Mouse (Mus musculus) midbrain, embryonic 13.5 days (tissue): ENCODE measurements around the gene Dzip1. TPM values are rescaled to one million over a fixed set of nuclear protein-coding genes. Genes with fewer than 3 reads are reported as not detected.

ENCODE experiments used
- polyA plus RNA-seq: library from polyadenylated mRNA; unstranded; fragments of >200 nt; fragmentation: Nextera tagmentation; extraction: Ambion mirVana; gene quantifications from 2 replicates; pipeline ENCODE4 v1.2.1, GENCODE M21; 2015

The Dzip1 gene
- polyA plus RNA-seq, 1 experiment from 2014 or later = 54.1 TPM

Other genes with a start within 250 kb of the Dzip1 start
- 1.5 and 1.6 TPM in 2 replicates for gene Abcc4, start 219.2 kb downstream of the Dzip1 start, polyA plus RNA-seq
- gene Cldn10, start 137.6 kb downstream of the Dzip1 start, polyA plus RNA-seq = 0.99 and 1.0 TPM in 2 replicates
- gene Dnajc3, start 12.5 kb upstream of the Dzip1 start, polyA plus RNA-seq = 17.0 and 19.1 TPM in 2 replicates
- gene Uggt2, start 174.0 kb upstream of the Dzip1 start, polyA plus RNA-seq = 20.1 and 20.8 TPM in 2 replicates
- 0.88 and 1.3 TPM in 2 replicates for gene Hs6st3, start 212.9 kb upstream of the Dzip1 start, polyA plus RNA-seq